Mouse (Mus musculus): ENCODE measurements around the gene Sez6.

Gene Sez6

DNA sequence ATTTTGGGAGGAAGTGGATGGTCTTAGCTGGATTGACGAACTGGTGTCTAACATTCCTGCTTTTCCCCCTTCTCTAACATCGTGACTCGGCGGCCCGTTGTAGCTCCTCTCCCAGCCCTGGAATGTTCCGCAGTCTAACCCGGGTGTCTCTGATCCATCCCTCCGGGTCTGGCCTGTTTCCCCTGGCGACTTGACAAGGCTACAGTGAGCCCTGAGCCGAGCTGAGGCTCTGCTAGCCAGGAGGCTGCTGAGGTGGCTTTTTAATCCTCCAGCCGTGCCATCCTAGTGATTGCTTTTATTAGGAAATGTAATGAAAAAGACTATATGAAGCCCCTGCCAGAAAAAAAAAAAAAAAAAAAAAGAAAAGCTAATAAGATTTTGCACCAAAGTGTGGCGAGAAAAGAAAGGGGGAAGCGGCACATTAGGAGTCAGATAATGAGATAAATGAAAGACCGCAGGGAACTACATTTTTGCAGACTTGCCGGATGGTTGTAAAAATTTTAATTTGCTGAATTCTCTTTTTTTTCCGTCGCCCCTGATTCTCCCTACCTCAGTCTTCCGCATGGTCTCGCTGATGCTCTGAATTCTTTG, 24.4 kb upstream of the Sez6 start:
- DNase-seq, result no peak

DNA sequence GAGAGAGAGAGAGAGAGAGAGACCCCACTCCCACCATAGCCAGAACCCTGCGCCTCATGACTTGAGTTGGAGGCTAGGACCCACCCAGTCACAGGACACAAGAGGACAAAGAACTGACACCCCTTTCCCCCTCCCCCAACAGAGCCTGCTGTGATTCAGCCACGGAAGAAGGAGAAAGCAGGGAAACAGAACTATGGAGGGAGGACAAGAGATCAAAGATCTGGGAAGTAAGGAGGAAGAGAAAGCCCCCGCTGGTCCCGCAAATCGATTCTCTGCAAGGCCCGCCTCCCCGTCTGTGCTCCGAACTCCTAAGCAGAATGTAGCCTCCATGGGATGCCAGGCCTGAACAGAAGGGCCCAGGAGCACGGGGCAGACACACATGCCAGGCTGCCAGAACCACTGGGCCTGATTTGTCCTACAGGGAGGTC, 23.8 kb upstream of the Sez6 start:
- no peak for DNase-seq

DNA sequence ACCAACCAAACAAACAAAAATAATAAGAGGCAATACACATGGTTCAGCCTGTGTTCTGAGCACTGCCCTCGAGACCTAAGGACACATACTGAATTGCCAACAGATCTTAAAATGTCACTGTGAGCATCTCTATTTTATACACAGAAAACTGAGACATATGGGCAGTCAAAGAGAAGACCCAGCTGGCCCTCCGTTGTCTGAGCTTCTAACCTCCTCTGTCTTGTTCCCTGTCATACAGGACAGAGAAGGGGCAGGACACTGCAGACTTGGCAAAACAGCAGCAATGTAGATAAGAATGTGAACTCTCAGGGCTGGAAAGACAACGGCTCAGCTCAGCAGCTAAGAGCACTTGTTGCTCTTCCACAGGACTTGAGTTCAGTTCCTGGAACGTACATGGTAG, 22.1 kb upstream of the Sez6 start:
- no peak for DNase-seq

DNA sequence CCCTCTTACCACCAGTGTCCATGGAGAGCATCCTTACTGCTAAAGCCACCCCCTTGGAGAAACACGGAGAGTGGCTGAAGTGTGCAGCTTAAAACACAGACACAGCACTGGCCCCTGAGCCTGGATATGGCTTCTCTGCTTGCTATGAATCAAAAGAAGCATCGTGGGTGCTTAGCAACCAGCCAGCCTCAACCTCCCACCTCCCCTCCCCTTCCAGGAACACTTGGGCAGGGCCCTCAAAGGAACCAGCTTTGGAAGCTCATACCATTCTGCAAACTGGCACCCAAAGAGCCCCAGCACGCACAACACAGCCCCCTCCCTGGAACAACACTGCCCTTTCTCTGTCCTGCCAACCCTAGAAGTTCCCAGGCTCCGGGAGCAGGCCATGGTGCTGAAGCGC, 21.2 kb upstream of the Sez6 start:
- DNase-seq, result no peak

DNA sequence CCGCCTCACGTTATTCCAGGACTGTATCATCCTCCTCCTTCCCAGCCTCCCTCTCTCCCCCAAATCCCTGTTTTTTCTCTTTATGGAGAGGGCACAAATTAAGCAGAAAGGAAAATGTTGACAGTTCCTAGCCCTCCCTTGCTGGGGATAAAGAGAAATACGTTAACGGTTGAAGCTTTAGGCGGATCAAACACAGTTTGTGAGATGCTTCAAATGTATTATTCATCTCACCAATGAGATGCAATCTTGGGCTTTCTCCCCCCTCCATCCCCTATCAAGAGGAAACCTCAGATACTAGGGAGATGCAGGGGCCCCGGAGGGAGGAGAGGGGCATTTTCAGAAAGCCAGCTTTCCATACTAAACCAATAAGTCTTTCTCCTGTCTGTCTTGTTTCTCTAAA, 20.8 kb upstream of the Sez6 start:
- DNase-seq, result no peak

DNA sequence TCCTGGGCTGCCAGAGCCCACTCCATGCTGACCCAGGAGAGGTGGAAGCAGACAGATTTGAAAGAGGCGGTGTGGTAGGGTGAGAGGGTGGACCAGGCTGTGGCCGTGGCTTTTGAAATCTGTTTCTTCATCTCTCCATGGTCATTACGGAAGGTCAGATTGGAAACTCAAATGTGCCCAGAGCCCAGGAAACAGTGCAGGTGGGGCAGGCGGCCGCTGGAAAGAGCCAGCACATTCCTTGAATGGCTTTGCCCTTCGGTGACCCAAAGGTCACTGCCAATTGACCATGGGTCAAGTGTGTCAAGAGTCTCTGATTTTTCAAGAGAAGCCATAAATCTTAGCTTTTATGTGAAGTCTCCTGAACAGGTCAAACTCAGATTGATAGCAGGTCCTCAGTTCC, 17.1 kb upstream of the Sez6 start:
- DNase-seq, result no peak

DNA sequence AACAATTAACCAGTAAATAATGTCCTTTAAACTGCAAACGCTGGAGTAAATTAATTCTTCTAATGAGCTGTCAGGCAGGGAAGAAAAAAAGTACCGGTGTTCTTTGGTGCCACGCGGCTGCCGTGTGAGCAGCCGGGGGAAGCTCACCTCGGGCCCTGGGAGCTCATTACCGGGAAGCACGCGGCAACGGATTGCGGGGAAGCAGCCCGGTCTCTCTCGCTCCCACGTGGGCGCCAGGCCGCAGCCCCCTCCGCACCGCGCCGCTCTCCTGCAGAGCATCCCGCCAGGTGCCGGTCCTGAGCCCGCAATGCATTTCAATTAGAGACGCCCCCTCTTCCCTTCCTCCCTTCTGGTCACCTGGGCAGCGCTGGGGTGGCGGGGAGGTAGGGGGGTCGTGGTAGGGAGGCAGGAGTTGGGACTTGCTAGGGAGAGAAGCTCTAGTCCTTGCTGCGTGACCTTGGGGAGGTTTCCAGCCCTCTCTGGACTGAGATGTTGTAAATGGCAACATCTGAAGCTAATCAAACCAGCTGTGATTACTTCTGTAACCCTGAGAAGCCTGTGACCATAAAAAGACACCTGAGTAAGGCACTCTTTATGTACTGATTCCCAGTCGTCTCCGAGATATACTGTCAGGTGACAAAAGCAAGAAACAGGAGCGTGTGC, 15.9 kb upstream of the Sez6 start:
- DNase-seq, result no peak

DNA sequence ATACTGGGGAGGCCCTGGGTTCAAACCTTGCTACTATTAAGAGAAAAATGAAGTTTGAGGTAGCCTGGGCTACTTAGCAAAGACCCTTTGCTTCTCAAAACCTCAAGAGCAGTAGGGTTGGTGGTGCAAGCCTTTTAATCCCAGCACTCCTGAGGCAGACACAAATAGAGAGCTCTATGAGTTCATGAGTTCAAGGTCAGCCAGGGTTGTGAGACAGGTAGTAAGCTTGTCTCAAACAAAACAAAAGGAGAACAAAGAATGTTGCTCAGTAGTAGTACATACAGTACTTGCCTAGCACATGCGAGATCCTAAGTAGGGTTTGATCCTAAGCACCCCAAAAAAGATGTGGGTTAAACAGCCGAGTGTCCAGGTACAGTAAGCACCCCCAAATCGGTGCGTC, 13.9 kb upstream of the Sez6 start:
- no peak for DNase-seq

DNA sequence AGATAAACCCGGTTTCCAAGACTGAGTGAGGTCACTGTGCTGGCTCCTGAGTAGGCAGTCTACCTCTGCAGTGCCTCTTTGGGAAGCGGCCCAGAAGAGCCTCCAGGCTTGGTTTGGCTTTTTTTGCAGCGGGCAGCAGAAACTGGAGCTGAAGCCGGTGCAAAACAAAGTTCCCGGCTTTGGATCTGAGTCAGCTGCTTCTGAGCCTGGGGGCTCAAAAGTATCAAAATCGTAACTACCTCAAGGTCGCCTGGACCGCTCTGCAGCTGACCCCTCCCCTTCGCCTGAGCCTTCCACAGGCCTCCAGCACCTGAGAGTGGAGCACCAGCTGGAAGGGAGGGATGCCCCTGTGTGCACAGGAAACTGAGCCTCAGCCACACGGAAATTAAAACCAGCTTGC, 13.4 kb upstream of the Sez6 start:
- no peak for DNase-seq

DNA sequence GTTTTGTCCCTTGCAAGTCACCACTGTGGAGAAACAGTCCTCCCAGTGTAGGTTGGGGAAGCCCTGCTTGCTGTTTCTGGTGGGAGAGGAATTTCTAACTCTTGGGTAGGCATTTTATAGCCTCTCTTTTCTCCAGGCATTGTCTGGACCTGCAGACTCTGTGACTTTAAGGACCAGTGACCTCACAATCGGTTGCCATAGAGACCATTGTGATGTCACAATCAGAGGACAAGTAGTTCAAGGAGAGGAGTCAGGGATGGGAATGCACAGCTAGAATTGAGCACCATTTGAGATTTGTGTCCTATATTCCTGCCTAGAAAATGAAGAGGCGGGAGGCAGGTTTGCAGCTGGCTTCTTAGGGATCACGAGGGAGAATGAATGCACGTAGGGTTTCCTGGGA, 7.3 kb upstream of the Sez6 start:
- DNase-seq, result no peak

DNA sequence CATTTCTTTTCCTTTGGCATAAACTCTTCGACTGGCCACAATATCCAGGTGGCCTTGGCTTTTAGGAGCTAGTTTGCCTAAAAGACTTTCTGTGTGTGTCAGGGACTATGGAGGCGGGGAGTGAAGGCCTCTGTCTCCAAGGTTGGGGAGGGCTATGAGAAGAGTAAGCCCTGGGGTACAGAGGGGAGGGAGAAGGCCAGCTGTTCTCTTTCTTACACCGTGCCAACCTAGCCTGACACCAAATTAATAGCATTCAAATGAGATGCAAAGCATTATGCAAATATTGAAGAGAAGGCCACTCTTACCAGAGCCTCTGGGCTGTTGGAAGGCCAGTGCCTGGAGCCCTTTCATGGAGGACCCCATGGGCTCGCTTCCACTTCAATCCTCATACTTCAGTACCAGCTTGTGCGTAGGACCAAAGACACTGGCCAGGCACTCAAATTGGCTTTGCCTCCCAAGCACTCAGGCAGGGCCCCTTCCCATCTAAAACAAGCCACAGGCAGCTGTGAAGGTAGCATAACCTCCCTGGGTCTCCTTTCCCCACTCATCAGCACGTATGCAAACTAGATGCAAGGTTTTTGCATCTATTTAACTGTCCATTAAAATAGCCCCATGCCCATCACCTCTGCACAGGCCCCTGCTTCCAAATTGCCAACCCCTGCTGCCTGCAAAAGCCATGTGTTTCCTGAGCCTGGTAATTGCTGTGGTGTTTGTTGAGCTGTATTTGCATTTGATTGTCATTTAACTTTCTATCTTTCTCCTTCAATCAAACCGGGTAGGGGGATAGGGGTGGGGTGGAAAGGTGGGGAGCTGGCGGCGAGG, 4.6 kb upstream of the Sez6 start:
- DNase-seq, result no peak

DNA sequence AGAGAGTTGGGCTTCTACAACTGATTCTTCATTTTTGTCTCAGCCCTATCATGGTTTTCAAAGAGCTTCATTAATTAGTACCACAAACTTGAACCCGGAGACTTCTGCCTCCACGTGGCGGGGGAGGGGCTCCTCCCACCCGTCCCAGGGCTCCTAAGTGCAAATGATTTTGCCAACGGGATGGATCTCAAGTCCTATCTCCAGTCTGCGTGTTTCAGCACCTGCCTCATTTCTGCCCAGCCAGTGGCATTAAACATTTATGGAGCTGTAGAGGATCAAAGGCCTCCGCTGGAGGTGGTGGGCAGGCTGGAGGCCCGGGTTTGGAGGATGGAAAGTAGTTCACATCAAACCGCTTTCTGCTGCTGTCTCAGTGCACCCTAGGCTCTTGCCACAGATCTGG, 3.9 kb upstream of the Sez6 start:
- DNase-seq, result no peak

DNA sequence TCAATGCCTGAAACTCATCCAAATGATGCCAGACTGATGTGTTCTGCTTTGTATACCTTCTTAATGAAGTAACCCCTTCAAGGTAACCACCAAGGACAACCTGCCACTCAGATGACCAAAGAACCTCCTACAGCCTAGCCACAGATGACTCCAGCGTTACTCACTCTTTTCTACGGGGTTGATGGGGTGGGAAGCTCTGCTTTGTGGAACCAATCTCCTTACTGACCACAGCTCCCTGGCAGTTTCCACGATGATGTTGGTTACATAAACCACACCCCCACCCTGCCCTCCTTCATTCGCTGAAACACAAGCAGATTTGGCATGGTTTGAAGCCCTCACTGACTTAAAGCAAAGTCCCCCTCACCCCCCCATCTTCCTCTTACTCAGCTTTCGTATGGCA, 2.8 kb upstream of the Sez6 start:
- no peak for DNase-seq

DNA sequence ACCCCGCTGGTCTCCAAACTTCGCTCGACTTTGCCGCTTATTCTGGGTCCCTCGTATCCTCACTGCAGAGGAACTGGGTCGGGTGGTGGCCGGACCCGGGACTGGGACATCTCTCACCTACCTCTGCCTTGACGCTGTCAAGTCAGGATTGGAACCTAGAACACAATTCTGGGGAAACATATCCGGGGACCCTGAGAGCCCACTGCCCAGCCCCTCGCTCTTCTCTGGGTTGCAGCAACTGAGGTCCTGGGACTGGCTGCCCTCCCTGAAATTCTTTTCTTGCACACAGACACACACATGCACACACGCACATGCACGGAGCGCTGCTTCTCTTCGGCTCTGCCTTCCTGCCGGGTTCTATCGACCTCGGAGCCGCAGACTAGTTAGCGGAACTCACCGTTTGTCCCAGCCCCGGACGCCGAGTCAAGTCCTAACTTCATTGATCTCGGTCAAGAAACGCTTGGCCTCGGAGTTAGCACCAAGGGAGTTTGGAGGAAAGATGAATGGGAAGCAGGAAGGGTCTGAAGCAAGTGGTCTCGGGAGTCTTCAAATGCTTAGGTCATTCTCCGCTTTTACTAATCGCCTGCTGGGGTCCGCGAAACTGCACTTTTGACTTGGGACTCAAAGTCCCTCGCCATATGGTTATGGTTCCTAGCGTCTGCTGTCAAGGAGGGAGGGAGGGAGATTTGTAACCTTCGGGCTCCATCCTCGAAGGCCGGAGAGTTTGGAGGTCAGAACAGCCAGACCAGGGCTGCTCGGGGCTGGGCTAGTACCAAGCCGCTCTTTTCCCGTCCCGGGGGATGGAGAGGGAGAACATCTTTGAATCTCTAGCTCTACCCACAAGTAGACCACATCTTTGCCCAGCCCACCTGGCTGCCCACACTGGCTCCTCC, 1.2 kb downstream of the Sez6 start:
- DNase-seq, result no peak

DNA sequence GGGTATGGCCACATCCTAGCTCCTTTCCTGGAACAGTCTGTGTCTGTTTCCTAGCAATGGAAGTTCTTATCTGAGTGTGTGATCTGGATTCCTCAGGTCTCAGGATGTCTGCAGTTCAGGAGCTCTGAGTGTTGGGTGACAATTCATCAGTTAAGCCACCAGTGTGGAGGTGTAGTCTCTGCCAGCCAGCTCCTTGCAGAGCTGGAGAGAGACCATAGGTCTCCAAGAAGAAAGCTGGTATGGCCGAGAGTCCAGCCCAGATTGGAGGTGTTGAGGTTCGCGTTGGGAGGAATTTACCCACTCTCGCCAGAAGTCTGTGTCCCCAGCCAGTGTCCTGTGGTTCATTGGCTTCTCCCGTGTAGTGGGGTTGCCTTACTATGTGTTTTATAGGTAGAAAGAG, 2.0 kb downstream of the Sez6 start:
- DNase-seq, result no peak

DNA sequence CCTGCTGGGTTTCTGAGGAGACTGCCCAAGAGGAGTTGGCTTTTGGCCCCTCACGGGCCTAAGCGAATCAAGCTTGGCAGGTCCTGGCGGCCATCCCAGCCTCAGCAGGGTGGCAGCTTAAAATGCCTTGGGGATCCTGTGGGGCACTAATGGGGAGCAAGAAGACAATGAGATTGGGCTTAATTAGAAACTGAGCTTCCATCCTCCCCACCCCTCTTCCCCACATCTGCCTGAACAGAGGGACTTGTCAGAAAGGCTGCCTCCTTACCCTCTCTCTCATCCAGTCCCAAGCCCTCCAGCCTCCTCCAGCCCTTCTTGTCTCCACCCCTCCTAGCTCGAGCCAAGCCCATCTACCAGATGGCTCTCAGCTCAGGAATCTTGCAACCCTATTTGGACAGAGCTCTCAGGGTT, 3.5 kb downstream of the Sez6 start:
- DNase-seq, result no peak

DNA sequence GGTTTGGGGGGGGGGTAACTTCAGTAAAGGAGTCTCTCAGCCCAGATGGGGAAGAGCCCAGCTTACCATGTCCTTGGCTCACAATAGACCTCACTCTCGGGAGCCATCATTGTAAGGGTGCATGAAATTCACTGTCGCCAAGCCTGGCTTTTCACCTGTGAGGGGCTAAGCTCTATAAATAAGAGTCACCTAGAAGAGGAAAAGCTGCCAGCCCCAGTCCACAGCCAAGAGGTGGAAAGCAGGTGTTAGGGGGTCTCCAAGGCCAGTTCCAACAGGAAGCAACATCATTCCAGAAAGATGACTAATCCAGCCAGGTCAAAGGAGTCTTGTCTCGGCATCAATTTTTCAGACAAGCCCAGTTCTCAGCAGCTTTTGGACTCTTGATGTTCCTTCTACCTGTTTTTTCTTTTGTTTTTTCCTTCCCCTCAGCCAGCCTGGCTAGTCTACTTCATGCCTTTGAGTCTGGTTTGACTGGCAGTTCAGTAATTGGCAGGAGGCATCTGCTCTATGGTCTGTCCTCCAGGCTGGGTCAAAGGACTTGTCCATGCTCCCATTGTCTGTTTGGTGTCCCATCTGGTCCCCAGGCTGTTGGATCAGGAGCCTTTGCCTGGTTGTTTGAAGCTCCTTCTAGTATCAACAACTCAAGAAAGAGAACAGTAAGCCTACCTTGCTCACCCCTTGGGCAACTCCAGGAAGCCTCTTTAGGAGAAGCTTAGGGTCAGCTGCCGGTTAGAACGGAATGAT, 4.1 kb downstream of the Sez6 start:
- no peak for DNase-seq

DNA sequence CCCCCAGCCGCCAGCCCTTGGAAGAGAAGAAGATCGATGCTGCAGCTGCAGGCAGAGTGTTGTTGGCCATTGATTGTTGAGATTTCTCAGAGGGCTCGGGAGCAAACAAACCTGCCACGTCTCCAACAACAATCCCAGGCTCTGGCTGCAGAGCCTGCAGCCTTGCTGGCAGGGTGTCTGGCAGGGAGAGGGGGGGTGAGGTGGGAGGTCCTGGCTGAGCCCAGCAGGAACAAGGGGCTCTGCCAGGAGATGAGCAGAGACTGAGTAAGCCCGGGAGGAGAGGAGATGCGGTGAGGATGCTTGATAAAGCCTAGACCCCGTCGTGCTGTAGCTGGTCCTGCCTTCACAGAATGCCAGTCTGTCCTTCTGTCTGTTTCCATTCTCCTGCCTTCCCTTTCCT, 6.2 kb downstream of the Sez6 start:
- DNase-seq, result no peak

DNA sequence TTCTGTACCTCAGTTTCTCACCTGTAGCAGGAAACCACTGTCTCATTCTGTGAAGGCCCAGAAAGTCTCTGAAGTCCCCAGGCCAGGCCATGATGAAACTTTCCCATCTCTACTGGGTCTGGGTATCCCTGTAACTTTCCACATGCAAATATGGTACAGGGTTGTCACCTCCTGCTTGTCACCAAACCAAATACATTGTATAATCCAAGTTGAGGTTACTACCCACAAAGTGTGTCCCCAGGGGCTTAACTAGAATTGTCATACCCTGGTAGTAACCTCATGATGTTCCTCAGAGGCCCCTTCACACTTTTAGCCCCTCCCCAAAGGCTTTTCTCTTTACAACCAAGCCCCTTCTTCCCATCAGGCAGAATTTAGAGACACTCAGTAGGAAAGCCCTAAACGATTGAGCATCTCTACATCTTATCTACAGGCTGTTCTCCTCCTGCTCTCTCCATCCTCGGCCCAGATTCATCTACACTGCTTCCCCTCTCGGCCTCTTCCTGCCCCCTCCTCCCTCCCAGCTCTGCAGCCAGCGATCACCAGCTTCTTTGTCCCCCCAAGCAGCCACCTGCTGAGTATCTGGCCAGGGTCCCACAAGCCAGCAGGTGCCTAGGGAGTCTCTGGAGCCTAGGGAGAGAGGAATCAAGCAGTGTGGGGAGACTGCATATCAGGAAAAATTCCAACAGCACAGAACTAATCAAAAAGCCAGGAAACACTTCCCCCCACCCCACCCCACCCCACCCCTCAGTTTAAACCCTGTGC, 7.2 kb downstream of the Sez6 start:
- DNase-seq, result no peak

DNA sequence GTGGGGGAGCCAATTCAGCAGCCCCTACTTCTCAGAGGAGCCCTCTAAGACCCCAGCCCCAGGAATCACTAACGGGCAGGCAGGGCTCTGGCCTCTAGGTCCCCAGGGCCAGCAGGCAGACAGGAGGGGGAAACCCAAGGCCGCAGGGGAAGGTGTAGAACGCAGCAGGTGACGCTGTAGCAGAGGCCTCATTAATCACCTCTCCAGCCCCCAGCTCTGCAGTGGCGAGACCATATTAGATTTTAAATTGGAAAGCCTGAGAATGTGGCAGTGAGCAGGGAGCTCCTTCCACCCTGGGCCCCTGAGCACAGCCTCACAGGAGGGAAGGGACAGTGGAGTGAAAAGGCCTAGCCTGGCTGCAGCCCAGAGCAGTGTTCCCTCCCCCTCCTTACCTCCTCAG, 11.6 kb downstream of the Sez6 start:
- no peak for DNase-seq

DNA sequence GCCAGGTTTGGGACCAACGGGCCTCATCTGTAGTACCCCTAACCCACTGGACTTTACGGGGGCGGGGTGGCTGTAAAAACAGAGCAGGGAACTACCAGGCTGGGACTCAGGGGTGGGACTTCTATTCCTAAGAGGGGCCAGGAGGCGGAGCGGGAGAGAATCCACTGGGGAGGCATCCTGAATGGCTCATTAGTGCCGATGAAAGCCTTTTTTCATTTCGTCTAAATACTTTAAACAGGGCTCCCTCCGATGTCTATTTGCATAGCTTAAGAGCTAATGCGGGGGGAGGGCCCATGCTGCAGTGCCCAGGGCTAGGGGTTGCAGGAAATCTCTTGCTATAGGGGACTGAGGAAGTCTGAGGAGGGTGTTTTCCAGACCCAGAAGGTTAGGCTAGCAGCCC, 17.3 kb downstream of the Sez6 start:
- no peak for DNase-seq

DNA sequence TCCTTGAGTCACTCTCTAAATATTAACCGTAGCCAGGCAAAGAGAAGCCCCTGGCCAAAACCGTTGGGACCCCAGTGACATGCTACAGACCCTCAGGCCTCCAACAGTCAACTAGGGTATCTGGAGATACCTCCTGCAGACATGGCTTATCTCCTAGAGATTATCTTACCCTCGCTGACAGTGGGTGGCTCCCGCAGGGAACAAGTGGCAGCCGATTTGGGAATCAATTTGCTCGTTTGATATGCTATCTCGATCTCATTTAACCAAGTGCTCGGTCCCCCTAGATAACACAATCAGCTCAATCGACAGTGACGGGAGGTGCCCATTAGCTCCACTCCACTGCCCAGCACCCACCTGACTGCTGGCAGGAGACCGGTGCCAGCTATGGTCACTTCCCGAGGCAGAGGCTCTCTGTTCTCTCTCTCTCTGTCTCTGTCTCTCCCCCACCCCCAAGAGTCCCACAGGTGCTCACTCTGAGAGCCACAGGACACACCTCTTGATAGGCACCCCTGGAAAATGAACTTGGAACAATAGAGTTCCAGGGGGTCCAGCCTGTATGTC, 19.6 kb downstream of the Sez6 start:
- DNase-seq, result no peak
